Mouse (Mus musculus) kidney, adult 2 months (tissue): Measurements from ENCODE around the gene Ppp2r5c. TPM values are rescaled to one million over a fixed set of nuclear protein-coding genes. Genes with fewer than 3 reads are reported as not detected.

Experiments
- DNase-seq: peaks from one replicate; pipeline ENCODE4 v3.0.0; 2021
- H3K27ac ChIP-seq: fragments of 200-500 bp; 2 replicates; pipeline ENCODE4 v1.5.1; 2012; ENCODE audit warnings: low read depth, low read length, control low read depth, inconsistent platforms; ENCODE audit not compliant: insufficient read depth
- H3K27me3 ChIP-seq: fragments of 200-500 bp; replicated peaks from 2 replicates; pipeline ENCODE4 v1.6.1; 2012; ENCODE audit warnings: mild to moderate bottlenecking, moderate library complexity, low read length, inconsistent platforms; ENCODE audit not compliant: control insufficient read depth, insufficient read depth
- H3K36me3 ChIP-seq: fragments of 200-500 bp; 2 replicates; pipeline ENCODE4 v1.6.1; 2012; ENCODE audit warnings: mild to moderate bottlenecking, moderate library complexity, low read length, inconsistent platforms; ENCODE audit not compliant: control insufficient read depth, insufficient read depth
- H3K4me1 ChIP-seq: fragments of 200-500 bp; 2 replicates; pipeline ENCODE4 v1.6.1; 2011; ENCODE audit warnings: low read length; ENCODE audit not compliant: control insufficient read depth, insufficient read depth
- H3K4me3 ChIP-seq: fragments of 200-500 bp; 2 replicates; pipeline ENCODE4 v1.5.1; 2011; ENCODE audit warnings: mild to moderate bottlenecking, low read depth, low read length, control low read depth; ENCODE audit not compliant: insufficient read depth
- CTCF ChIP-seq: fragments of 200-500 bp; conservative IDR thresholded peaks from 2 replicates; pipeline ENCODE4 v1.5.1; 2011; ENCODE audit warnings: low read depth, mild to moderate bottlenecking, control low read depth, low read length, moderate library complexity, mixed read lengths; ENCODE audit not compliant: insufficient read depth, insufficient read length
- POLR2A ChIP-seq: fragments of 200-500 bp; IDR thresholded peaks from one replicate; pipeline ENCODE4 v1.6.1; 2011; ENCODE audit warnings: low read depth, low read length, control low read depth
- WGBS: fragments of 180-500 bp; shearing (Covaris S2); methylation state at CpG from one replicate; pipeline ENCODE4 v1.1.7; 2018; 5-methylcytosine and 5-hydroxymethylcytosine counted together
- polyA plus RNA-seq: library from polyadenylated mRNA; depleted of rRNA; stranded (reverse); fragments of >200 nt; gene quantifications from 2 replicates; pipeline ENCODE4 v1.2.3, GENCODE M21; 2012; rRNA removed

The Ppp2r5c gene
- 29.9 and 41.3 TPM in 2 replicates for polyA plus RNA-seq

DNA sequence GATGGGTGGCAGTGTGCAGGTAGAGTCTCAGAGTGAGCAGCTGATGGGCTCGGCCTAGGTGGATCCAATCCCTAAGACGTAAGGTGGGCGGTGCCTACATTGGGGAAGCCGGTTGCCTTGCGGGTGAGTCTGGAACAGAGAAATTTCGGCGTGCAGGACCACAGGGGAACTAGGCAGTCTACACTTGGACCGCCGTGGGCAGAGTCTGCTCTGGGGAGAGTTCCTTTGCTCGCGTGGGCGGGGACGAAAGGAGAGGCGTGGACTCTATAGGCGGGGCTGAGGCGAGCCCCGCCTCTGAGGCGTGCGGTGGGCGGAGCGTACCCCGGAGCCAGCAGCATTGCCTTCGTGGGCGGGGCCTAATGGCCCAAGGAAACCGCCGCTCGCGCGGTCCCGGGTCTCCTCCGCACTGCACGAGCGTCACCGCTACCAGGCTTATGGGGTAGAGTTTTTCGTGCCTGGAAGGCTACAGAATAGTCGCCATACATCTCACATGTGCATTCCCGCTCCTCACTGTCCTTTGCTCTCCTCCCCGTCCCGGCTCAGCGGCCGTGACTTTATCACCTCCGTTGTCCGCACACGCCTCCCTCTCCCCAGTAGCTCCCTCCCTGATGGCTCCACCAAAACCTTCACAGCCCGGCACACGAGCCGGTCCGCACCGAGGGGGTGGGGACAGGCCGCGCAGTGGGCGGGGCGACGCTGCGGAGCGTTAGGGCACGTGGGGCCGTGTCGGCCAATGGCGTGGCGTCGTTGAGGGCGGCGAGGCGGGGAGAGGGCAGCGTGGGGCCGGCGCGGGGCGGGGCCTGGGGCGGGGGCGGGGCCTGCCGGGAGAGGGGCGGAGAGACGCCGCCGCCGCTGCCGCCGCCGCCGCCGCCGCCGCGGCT lies at the start of gene Ppp2r5c:
Ppp2r5c (plus strand) TSS at position 831 of the 881 bp plus-strand sequence.
- Histone ChIP-seq H3K36me3 (no peaks in the 10 kb centered on the region), H3K4me1 (no peaks in the 10 kb centered on the region; the same call in 1 of the 2 replicates), H3K27me3 (no peaks in the 10 kb centered on the region), H3K27ac (peak within 1 kb of the TSS; percentile 97), H3K4me3 (peak within 1 kb of the TSS; percentile 96)
- peak; percentile 65 for TF ChIP-seq POLR2A
- no peak for TF ChIP-seq CTCF
- under 1% methylated on average over 78 of the region's 86 CpGs for WGBS
- DNase-seq, result peak; percentile 97

DNA sequence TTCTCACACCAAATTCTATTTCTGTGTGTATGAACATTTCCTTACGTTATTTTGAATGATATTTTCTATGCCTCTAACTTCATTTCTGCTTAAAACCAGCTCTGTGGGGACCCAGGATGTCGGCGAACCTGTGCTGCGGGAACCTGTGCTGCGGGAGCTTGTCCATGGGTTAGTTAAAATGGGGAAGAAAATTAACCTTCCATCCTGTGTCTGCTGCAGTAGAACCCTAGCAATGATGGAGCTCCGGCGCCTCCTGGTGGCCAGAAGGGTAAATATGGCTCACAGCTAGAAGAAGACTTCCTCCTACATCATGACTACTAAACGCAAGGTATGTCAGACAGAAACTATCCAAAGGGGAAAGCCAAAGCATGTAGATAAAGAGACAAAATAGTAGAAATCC lies 48.6 kb upstream of the Ppp2r5c start:
- H3K27ac ChIP-seq, result no peak overlapping the region
- H3K4me3 ChIP-seq, result no peak overlapping the region
- DNase-seq, result peak; percentile 68
- WGBS, result 21% methylated on average over 8 of the region's 8 CpGs
- no peaks in the 10 kb centered on the region for H3K36me3 ChIP-seq
- H3K27me3 ChIP-seq, result no peaks in the 10 kb centered on the region
- no peaks in the 10 kb centered on the region for H3K4me1 ChIP-seq
- TF ChIP-seq POLR2A (no peak), CTCF (peak; percentile 91)

DNA sequence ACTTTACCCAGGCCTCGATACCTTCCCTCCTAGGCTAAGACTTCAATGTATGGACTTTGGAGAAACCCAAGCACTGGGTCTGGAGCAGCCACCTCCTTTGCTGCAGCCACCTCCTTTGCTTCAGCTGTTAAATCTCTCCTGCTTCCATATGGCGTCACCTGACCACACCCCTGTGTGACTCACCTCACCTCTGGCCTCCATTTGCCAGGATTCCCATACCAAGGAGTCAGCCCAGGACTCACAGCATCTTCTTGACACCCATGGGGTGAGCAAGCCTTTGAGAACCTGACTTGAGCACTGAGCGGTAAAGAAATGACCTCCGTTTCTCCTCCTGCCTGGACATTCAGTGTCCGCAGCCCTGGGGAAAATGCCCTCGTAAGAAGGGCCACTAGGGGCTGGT lies 47.8 kb upstream of the Ppp2r5c start:
- Histone ChIP-seq H3K27me3 (no peaks in the 10 kb centered on the region), H3K4me3 (no peak overlapping the region), H3K4me1 (no peaks in the 10 kb centered on the region), H3K36me3 (no peaks in the 10 kb centered on the region), H3K27ac (no peak overlapping the region)
- TF ChIP-seq POLR2A, result no peak
- no peak for TF ChIP-seq CTCF
- DNase-seq, result no peak
- 70% methylated on average over 6 of the region's 6 CpGs for WGBS

DNA sequence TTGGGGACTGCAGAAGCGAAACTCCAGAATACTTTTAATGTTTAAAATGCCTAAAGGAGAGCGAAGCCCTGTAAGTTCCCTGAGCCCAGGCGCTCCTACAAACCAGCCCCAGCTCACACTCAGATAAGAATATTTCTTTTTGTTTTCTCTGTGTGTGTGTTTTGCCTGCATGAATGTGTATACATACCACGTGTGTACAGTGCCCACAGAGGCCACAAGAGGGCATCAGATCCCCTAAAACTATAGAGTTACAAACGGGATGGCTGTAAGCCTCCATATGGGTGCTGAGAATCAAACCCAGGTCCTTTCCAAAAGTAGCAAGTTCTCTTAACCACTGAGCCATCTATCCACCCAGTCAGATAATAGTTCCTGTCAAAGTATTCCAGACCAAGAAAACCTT lies 46.0 kb upstream of the Ppp2r5c start:
- TF ChIP-seq CTCF, result no peak
- no peak for DNase-seq
- H3K4me1 ChIP-seq, result no peaks in the 10 kb centered on the region
- H3K27ac ChIP-seq, result no peak overlapping the region
- H3K27me3 ChIP-seq, result no peaks in the 10 kb centered on the region
- H3K36me3 ChIP-seq, result no peaks in the 10 kb centered on the region
- no peak overlapping the region for H3K4me3 ChIP-seq
- WGBS, result 88% methylated on average over 5 of the region's 5 CpGs

DNA sequence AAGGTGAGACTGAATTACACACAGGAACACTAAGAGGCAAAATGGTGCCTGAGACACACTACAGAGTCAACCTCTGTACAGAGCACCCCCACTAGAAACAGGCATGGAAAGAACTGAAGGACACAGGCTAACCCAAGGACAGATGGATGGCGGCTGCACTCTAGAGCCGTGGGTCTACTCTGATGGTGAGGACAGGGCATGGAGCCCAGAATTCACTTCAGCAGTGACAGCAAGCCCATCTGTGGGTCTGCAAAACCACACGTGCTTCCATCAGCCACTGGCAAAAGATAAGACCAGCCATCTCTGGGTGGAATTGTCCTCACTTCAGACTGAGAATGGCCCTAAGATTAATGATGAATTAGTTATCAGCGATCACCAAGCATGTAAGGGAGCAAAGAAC lies 45.0 kb upstream of the Ppp2r5c start:
- whole genome bisulfite sequencing, result 90% methylated on average over 4 of the region's 4 CpGs
- Histone ChIP-seq H3K27ac (no peak overlapping the region), H3K27me3 (no peaks in the 10 kb centered on the region), H3K36me3 (no peaks in the 10 kb centered on the region), H3K4me3 (no peak overlapping the region), H3K4me1 (no peaks in the 10 kb centered on the region)
- no peak for TF ChIP-seq CTCF
- TF ChIP-seq POLR2A, result no peak
- DNase-seq, result no peak

DNA sequence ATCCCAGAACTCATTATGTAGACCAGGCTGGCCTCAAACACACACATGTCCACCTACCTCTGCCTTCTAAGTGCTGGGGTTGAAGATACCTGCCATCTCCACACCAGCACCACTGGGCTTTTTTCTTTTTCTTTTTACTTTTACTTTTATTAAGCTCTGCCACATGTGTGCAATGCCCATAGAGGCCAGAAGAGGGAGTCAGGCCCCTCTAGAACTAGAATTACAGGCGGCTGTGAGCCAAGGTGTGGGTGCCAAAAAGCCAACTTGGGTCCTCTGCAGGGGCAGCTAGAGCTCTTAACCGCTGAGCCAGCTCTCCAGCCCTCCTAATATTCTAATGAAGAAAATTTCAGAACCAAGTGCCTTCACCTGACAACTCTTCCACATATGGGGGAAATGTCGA lies 30.7 kb upstream of the Ppp2r5c start:
- peak; percentile 39; the same call in 1 of the 2 replicates for TF ChIP-seq CTCF
- TF ChIP-seq POLR2A, result no peak

More for the DNA sequence above, 30.7 kb upstream of the Ppp2r5c start:
- no peak overlapping the region for H3K4me3 ChIP-seq
- H3K27me3 ChIP-seq, result no peaks in the 10 kb centered on the region
- peak; percentile 24 for DNase-seq
- H3K4me1 ChIP-seq, result peaks cover 5% of the 10 kb centered on the region; the same call in 1 of the 2 replicates
- H3K27ac ChIP-seq, result no peak overlapping the region
- 33% methylated on average over 3 of the region's 3 CpGs for WGBS
- no peaks in the 10 kb centered on the region for H3K36me3 ChIP-seq
